Mouse (Mus musculus) heart, embryonic 14.5 days (tissue): ENCODE data around the gene Golt1a. TPM values are rescaled to one million over a fixed set of nuclear protein-coding genes. Genes with fewer than 3 reads are reported as not detected.
A peak's percentile ranks its signal among the peaks of the same experiment; 100 is the strongest.

Experiments
- ATAC-seq: fragments of 200-750 bp; cut with Nextera tagmentation; 2 replicates; pipeline ENCODE4 v1.8.0; 2017; ENCODE audit warnings: low read depth, moderate TSS enrichment; ENCODE audit not compliant: insufficient number of reproducible peaks, insufficient read depth, low FRiP score
- H3K27ac ChIP-seq, 2 experiments: fragments of 200-500 bp in 1 of 2; fragments of 300-500 bp in 1 of 2; sonication (generic) in 1 of 2; replicated peaks in 1 of 2; 2 replicates each; pipeline ENCODE4 v1.5.1; 2012 to 2014; ENCODE audit warnings: low read depth in 2 of 2, low read length in 2 of 2, control low read depth in 1 of 2, mild to moderate bottlenecking in 1 of 2, mixed read lengths in 1 of 2; ENCODE audit not compliant: control insufficient read depth in 1 of 2, insufficient read depth in 1 of 2
- H3K27me3 ChIP-seq: fragments of 300-500 bp; sonication (generic); 2 replicates; pipeline ENCODE4 v1.6.1; 2014; ENCODE audit warnings: mild to moderate bottlenecking, low read length, control low read depth; ENCODE audit not compliant: control insufficient read depth, insufficient read depth
- H3K36me3 ChIP-seq: fragments of 300-500 bp; sonication (generic); 2 replicates; pipeline ENCODE4 v1.6.1; 2014; ENCODE audit warnings: mild to moderate bottlenecking, control low read depth, low read length, mixed read lengths; ENCODE audit not compliant: control insufficient read depth, insufficient read depth
- H3K4me1 ChIP-seq, 2 experiments: fragments of 200-500 bp in 1 of 2; fragments of 300-500 bp in 1 of 2; sonication (generic) in 1 of 2; 2 replicates each; pipeline ENCODE4 v1.6.1; 2012 to 2014; ENCODE audit warnings: low read length in 2 of 2, control low read depth in 1 of 2, mixed read lengths in 1 of 2; ENCODE audit not compliant: control insufficient read depth in 2 of 2, insufficient read depth in 2 of 2
- H3K4me2 ChIP-seq: fragments of 300-500 bp; sonication (generic); 2 replicates; pipeline ENCODE4 v1.6.1; 2014; ENCODE audit warnings: mild to moderate bottlenecking, low read length
- H3K4me3 ChIP-seq, 2 experiments: fragments of 200-500 bp in 1 of 2; fragments of 300-500 bp in 1 of 2; sonication (generic) in 1 of 2; 2 replicates each; pipeline ENCODE4 v1.5.1; 2012 to 2014; ENCODE audit warnings: low read length in 2 of 2, mild to moderate bottlenecking in 2 of 2, control low read depth in 1 of 2, low read depth in 1 of 2, moderate library complexity in 1 of 2; ENCODE audit not compliant: control insufficient read depth in 1 of 2, insufficient read depth in 1 of 2
- H3K9ac ChIP-seq: fragments of 300-500 bp; sonication (generic); 2 replicates; pipeline ENCODE4 v1.6.1; 2014; ENCODE audit warnings: mild to moderate bottlenecking, low read length
- H3K9me3 ChIP-seq: fragments of 300-500 bp; sonication (generic); 2 replicates; pipeline ENCODE4 v1.6.1; 2016; ENCODE audit warnings: low read length, control low read depth; ENCODE audit not compliant: control insufficient read depth
- WGBS: fragments of 180-500 bp; shearing (Covaris S2); extraction: QIAGEN DNeasy Blood & Tissue Kit; methylation state at CpG from one replicate; pipeline ENCODE4 v1.1.7; 2014; 5-methylcytosine and 5-hydroxymethylcytosine counted together
- polyA plus RNA-seq: library from polyadenylated mRNA; unstranded; fragments of >200 nt; fragmentation: Nextera tagmentation; extraction: Ambion mirVana; gene quantifications from 2 replicates; pipeline ENCODE4 v1.2.1, GENCODE M21; 2014

Gene Golt1a
- polyA plus RNA-seq, 1 experiment from 2014 or later: not detected

GRCm38 (mm10) chr1:133361006-133361405, 51.4 kb downstream of the Golt1a start:
- Histone ChIP-seq H3K36me3 (no peaks in the 10 kb centered on the region), H3K9ac (no peak overlapping the region), H3K27me3 (peaks cover 49% of the 10 kb centered on the region), H3K4me3 (no peak overlapping the region), H3K27ac (no peak overlapping the region), H3K4me2 (no peak overlapping the region), H3K4me1 (peaks cover 10 to 14% of the 10 kb centered on the region in 2 experiments), H3K9me3 (no peaks in the 10 kb centered on the region)
- ATAC-seq: no peak
- 93% methylated on average over 6 of the region's 6 CpGs for WGBS

GRCm38 (mm10) chr1:133362103-133362502, 52.5 kb downstream of the Golt1a start:
- no peak overlapping the region for H3K27ac ChIP-seq
- no peaks in the 10 kb centered on the region for H3K9me3 ChIP-seq
- H3K4me1 ChIP-seq: peaks cover 10 to 14% of the 10 kb centered on the region in 2 experiments
- H3K36me3 ChIP-seq: no peaks in the 10 kb centered on the region
- H3K4me3 ChIP-seq: no peak overlapping the region
- WGBS: 82% methylated on average over 5 of the region's 5 CpGs
- H3K27me3 ChIP-seq: peaks cover 39% of the 10 kb centered on the region
- H3K4me2 ChIP-seq: no peak overlapping the region
- no peak for ATAC-seq
- no peak overlapping the region for H3K9ac ChIP-seq

- peaks cover 31% of the 10 kb centered on the region for H3K27me3 ChIP-seq
- peaks cover 18 to 26% of the 10 kb centered on the region in 2 experiments for H3K4me1 ChIP-seq
- H3K4me2 ChIP-seq: peak within 1 kb of the TSS; percentile 98
- peak within 1 kb of the TSS; percentile 61 to 62 for H3K4me3 ChIP-seq
- WGBS: under 1% methylated on average over 52 of the region's 52 CpGs
- H3K9me3 ChIP-seq: no peaks in the 10 kb centered on the region
- H3K36me3 ChIP-seq: no peaks in the 10 kb centered on the region
- peak within 1 kb of the TSS; percentile 68 for H3K9ac ChIP-seq
- H3K27ac ChIP-seq: no peak within 1 kb of the TSS
- ATAC-seq: peak; percentile 65
Observed at GRCm38 (mm10) chr1:133363276-133364021, 53.8 kb downstream of the Golt1a start, which contains the start of gene Etnk2. Gene Etnk2, plus strand, starts transcription at chr1:133363572.

GRCm38 (mm10) chr1:133364022-133364630, 54.5 kb downstream of the Golt1a start:
- WGBS: 5% methylated on average over 27 of the region's 27 CpGs
- H3K4me2 ChIP-seq: peak overlapping the region; percentile 98

GRCm38 (mm10) chr1:133364890-133365289, 55.3 kb downstream of the Golt1a start:
- no peaks in the 10 kb centered on the region for H3K36me3 ChIP-seq
- 21% methylated on average over 2 of the region's 2 CpGs for WGBS
- H3K9me3 ChIP-seq: no peaks in the 10 kb centered on the region
- peaks cover 28% of the 10 kb centered on the region for H3K27me3 ChIP-seq
- no peak overlapping the region for H3K27ac ChIP-seq
- no peak for ATAC-seq
- H3K9ac ChIP-seq: no peak overlapping the region
- no peak overlapping the region for H3K4me3 ChIP-seq
- peaks cover 18 to 26% of the 10 kb centered on the region in 2 experiments for H3K4me1 ChIP-seq
- H3K4me2 ChIP-seq: no peak overlapping the region

More at GRCm38 (mm10) chr1:133364022-133364630, 54.5 kb downstream of the Golt1a start:
- H3K9ac ChIP-seq: peak overlapping the region; percentile 68
- peaks cover 18 to 26% of the 10 kb centered on the region in 2 experiments for H3K4me1 ChIP-seq
- no peak for ATAC-seq
- H3K36me3 ChIP-seq: no peaks in the 10 kb centered on the region
- no peak overlapping the region for H3K27ac ChIP-seq
- H3K9me3 ChIP-seq: no peaks in the 10 kb centered on the region
- H3K27me3 ChIP-seq: peaks cover 31% of the 10 kb centered on the region
- peak overlapping the region; percentile 61 to 62 for H3K4me3 ChIP-seq

- H3K9me3 ChIP-seq: no peaks in the 10 kb centered on the region
- H3K36me3 ChIP-seq: no peaks in the 10 kb centered on the region
- peaks cover 18 to 26% of the 10 kb centered on the region in 2 experiments for H3K4me1 ChIP-seq
- WGBS: 55% methylated on average over 10 of the region's 10 CpGs
- peak overlapping the region in 1 of 2 experiments; percentile 41; a peak in 1 of 4 replicates for H3K27ac ChIP-seq
- no peak overlapping the region for H3K4me2 ChIP-seq
- H3K4me3 ChIP-seq: no peak overlapping the region
- H3K9ac ChIP-seq: no peak overlapping the region
- H3K27me3 ChIP-seq: peaks cover 22% of the 10 kb centered on the region
- no peak for ATAC-seq
Observed at GRCm38 (mm10) chr1:133366951-133367605, 57.5 kb downstream of the Golt1a start.

- peak overlapping the region in 1 of 2 experiments; percentile 41; a peak in 1 of 4 replicates for H3K27ac ChIP-seq
Observed at GRCm38 (mm10) chr1:133367606-133368488, 58.2 kb downstream of the Golt1a start.

More at GRCm38 (mm10) chr1:133367606-133368488, 58.2 kb downstream of the Golt1a start:
- 11% methylated on average over 11 of the region's 11 CpGs for WGBS
- Histone ChIP-seq H3K9ac (no peak overlapping the region), H3K9me3 (no peaks in the 10 kb centered on the region), H3K4me1 (peaks cover 18 to 26% of the 10 kb centered on the region in 2 experiments), H3K27me3 (peaks cover 18% of the 10 kb centered on the region), H3K36me3 (no peaks in the 10 kb centered on the region), H3K4me3 (no peak overlapping the region), H3K4me2 (no peak overlapping the region)
- ATAC-seq: no peak; the same call in 1 of the 2 replicates
